17 mouse cellular contexts compared by ENCODE assay signal in the genomic region with DNA sequence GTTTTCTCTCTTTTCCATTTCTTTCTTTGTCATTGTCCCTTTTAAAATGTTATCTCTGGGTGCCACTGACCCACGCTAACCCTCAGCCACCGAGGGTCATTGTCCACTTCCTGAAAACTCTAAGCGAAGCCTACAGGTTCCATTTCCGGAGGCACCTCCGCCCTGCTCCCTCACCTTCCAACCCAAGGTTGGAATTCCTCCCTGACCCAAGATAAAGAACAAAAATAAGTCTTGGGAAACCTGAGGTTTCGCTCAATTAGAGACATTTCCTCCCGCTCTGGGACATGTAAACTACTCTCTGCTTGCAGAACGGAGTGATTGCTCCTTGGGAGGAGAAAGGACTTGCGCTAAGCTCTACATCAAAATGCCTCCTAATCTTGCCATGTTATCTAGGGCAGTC.
"Had no signal": no experiment of that assay in that cellular context is flagged by ENCODE, and none has a peak within 500 bp of the region (broad histone marks: within the 10 kb centered on the region; RNA-seq: fewer than 3 reads in every experiment).

No protein-coding gene starts in this region.

- H3K27me3 ChIP-seq: neural tube, embryonic 12.5 days; neural tube, embryonic 13.5 days; neural tube, embryonic 15.5 days; stomach, embryonic 15.5 days had no signal

- H3K9ac ChIP-seq: neural tube, embryonic 12.5 days; neural tube, embryonic 13.5 days; neural tube, embryonic 15.5 days; stomach, embryonic 15.5 days had no signal

- H3K27ac ChIP-seq: neural tube, embryonic 12.5 days; neural tube, embryonic 13.5 days; neural tube, embryonic 15.5 days; stomach, embryonic 15.5 days; stomach, postnatal 0 days had no signal

- H3K4me3 ChIP-seq: neural tube, embryonic 12.5 days; neural tube, embryonic 13.5 days; neural tube, embryonic 15.5 days; stomach, embryonic 15.5 days had no signal

- H3K9me3 ChIP-seq: neural tube, embryonic 12.5 days; neural tube, embryonic 13.5 days; neural tube, embryonic 15.5 days; stomach, embryonic 15.5 days had no signal

- H3K4me2 ChIP-seq: neural tube, embryonic 12.5 days; neural tube, embryonic 13.5 days; neural tube, embryonic 15.5 days; stomach, embryonic 15.5 days had no signal

- H3K36me3 ChIP-seq: neural tube, embryonic 12.5 days; neural tube, embryonic 13.5 days; neural tube, embryonic 15.5 days; stomach, embryonic 15.5 days had no signal

- DNase-seq: retina, postnatal 1 day; right cerebral cortex, adult 18-20 months; right cerebral cortex, postnatal 14 days; right cerebral cortex, postnatal 25 days; right cerebral cortex, postnatal 4 days; spleen, adult 18-20 months; thymus, adult 18-20 months; thymus, adult 2 months; thymus, postnatal 14 days; thymus, postnatal 25 days; thymus, postnatal 36 days; thymus, postnatal 4 days had no signal
